Mouse (Mus musculus) adrenal gland, adult 18-20 months (tissue): Measurements from ENCODE around the gene Mtrr. TPM values are rescaled to one million over a fixed set of nuclear protein-coding genes. Genes with fewer than 3 reads are reported as not detected.
A peak's percentile ranks its signal among the peaks of the same experiment; 100 is the strongest.
"Not testable (repeated sequence)": the region's sequence is repeated elsewhere in the genome, so short reads cannot be mapped to it uniquely, and the experiment has no call there.

Experiments used
- DNase-seq, 2 experiments: peaks; one replicate each; pipeline ENCODE4 v3.0.0; 2021 to 2022; ENCODE audit warnings: low spot score in 2 of 2
- total RNA-seq, 2 experiments: library from RNA; stranded (reverse); gene quantifications; 1 replicate in 1 of 2; 2 replicates in 1 of 2; pipeline ENCODE4 v1.2.3; 2021

The Mtrr gene
- total RNA-seq, 2 experiments from 2014 or later: 14.8 to 15.5 TPM

DNA sequence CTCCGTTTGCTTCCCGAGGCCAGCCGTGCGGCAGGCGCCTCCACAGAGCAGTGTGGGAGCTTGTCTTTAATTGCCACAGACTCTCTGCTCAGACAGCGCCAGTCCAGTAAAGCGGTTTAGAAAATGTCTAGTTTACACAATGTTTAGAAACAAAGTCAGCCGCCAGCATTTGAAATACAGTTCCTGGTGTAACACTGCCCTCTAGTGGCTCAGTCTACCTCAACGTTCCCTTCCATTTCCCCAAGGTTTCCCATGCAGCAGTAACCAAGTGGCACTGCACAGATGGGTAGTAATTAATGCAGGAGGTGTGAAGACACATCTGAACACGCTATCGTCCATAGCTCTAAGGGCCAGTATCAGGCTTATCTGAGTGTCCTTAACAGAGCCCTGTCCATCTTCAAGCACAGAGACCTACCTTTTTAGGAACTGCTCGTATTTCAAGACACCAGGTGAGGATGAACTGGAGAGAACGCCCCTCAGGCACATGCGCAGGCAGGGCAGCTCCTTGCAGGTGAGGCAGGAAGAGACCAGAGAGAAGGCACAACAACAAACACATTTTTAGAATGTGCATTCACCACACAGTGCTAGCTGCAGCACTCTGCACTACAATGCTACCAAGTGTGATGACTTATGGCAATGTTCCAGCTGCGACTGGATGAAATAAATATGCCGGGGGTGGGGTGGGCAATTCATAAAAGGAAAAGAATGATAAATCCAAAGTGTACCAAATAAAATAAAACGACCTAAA, 12.2 kb downstream of the Mtrr start:
- DNase-seq: peak in 1 of 2 experiments; percentile 48

DNA sequence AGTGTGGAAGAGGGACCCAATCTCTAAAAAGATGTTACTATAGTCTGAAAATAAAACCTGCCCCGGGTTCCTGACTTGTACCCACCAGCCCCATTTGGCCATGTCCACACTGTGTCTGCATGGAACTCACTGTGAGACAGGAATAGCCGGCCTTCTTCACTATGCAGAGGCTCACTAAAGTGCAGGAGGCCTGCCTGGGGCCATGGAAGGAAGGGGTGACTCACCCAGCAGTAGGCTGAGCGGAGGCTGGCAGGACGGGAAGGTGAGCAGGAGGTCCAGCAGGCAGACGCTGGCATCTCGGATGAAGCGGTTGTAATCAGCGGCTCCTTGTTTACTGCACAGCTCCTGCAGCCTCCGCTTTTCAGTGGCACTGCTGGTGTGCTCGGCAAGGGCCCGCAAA, 13.4 kb downstream of the Mtrr start:
- no peak for DNase-seq

- DNase-seq: no peak
These were observed 13.8 kb downstream of the Mtrr start for GRCm38 (mm10) chr13:68568110-68568509.

GRCm38 (mm10) chr13:68553391-68553790, 28.6 kb downstream of the Mtrr start:
- not testable (repeated sequence) for DNase-seq

Other genes starting within 250 kb of the Mtrr start
- 10 to 100 TPM; 13.3 to 14.9 TPM for gene Fastkd3, start 85 bp upstream of the Mtrr start, total RNA-seq
- gene 1700001L19Rik, start 15.3 kb upstream of the Mtrr start, total RNA-seq: under 1 TPM in 1 of 2 experiments, not detected in 1; 0.20 TPM